16 mouse cellular contexts compared by ENCODE assay signal in the genomic region with DNA sequence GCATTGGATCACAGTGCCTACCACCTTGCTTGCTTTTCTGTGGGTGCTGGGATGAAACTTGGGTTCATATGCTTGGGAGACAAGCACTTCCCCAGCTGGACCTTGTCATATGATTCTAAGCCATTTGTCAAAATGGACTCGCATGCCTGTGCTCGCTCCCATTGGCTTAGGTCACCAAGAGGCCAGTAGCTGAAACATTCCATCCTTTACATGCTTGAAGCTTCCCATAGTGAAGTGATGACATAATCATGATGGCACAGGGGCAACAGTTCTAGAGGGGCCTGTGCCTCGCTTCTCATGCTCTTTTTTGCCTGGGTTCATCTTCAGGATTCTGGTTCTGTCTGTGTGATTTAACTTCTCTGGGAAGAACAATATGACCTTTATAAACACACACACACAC.
DNase-seq lines count a peak whose midpoint lies in the region; ATAC-seq and TF ChIP-seq lines count a peak whose summit lies in the region.
"Had no signal": no experiment of that assay in that cellular context is flagged by ENCODE, and none has a peak within 500 bp of the region (broad histone marks: within the 10 kb centered on the region; RNA-seq: fewer than 3 reads in every experiment).

No protein-coding gene starts in this region.

- no peak overlapping the region for H3K4me3 ChIP-seq in intestine, embryonic 16.5 days (ENCODE audit: low read length)
- H3K4me3 ChIP-seq in intestine, embryonic 15.5 days (replicated peaks), result no peak overlapping the region
- H3K4me3 ChIP-seq: lung, embryonic 15.5 days; midbrain, embryonic 10.5 days; neural tube, embryonic 13.5 days had no signal

- DNase-seq in 3T3-L1 (ENCODE audit: low read depth, low spot score), result peak; percentile 60
- DNase-seq in Patski (ENCODE audit: low read depth, low spot score), result peak; percentile 15
- DNase-seq in kidney, postnatal 14 days, result peak; percentile 38
- DNase-seq in cerebellum, adult 11 months, result no peak
- no peak for DNase-seq in thymus, postnatal 14 days
- no peak for DNase-seq in gastrocnemius, postnatal 36 days
- DNase-seq: cerebellum, postnatal 14 days; gastrocnemius, postnatal 10 days; layer of hippocampus, postnatal 36 days; thymus, postnatal 4 days had no signal

- H3K27ac ChIP-seq in intestine, embryonic 16.5 days (ENCODE audit: low read length), result no peak overlapping the region
- H3K27ac ChIP-seq in intestine, embryonic 15.5 days, result no peak overlapping the region; the same call in 1 of the 2 replicates
- H3K27ac ChIP-seq: lung, embryonic 15.5 days; midbrain, embryonic 10.5 days; neural tube, embryonic 13.5 days had no signal

- peak; percentile 28; the same call in 1 of the 2 replicates for ATAC-seq in intestine, embryonic 16.5 days
- no peak for ATAC-seq in intestine, embryonic 15.5 days
- ATAC-seq in Patski, result peak; percentile 73

- no peaks in the 10 kb centered on the region for H3K36me3 ChIP-seq in intestine, embryonic 16.5 days (ENCODE audit: control insufficient read depth, insufficient read depth, low read length)
- H3K36me3 ChIP-seq in intestine, embryonic 15.5 days, result no peaks in the 10 kb centered on the region
- H3K36me3 ChIP-seq: lung, embryonic 15.5 days; midbrain, embryonic 10.5 days; neural tube, embryonic 13.5 days had no signal

- H3K27me3 ChIP-seq in intestine, embryonic 16.5 days (replicated peaks; ENCODE audit: control insufficient read depth, insufficient read depth, low read length), result no peaks in the 10 kb centered on the region
- H3K27me3 ChIP-seq in intestine, embryonic 15.5 days (replicated peaks), result no peaks in the 10 kb centered on the region
- no peaks in the 10 kb centered on the region for H3K27me3 ChIP-seq in Patski
- H3K27me3 ChIP-seq: lung, embryonic 15.5 days; neural tube, embryonic 13.5 days had no signal

- H3K9ac ChIP-seq in intestine, embryonic 16.5 days (ENCODE audit: low read depth, low read length), result no peak overlapping the region
- no peak overlapping the region for H3K9ac ChIP-seq in intestine, embryonic 15.5 days
- H3K9ac ChIP-seq: lung, embryonic 15.5 days; neural tube, embryonic 13.5 days had no signal

- no peak for TF ChIP-seq CTCF in Patski (IDR thresholded peaks at IDR 0.05)

- no peak overlapping the region for H3K4me2 ChIP-seq in intestine, embryonic 16.5 days (ENCODE audit: low read depth, low read length)
- H3K4me2 ChIP-seq in intestine, embryonic 15.5 days (replicated peaks), result no peak overlapping the region
- H3K4me2 ChIP-seq: liver, embryonic 11.5 days; lung, embryonic 15.5 days; neural tube, embryonic 13.5 days had no signal

- WGBS in intestine, embryonic 16.5 days, result 49% methylated on average over 3 of the region's 3 CpGs
- 46% methylated on average over 3 of the region's 3 CpGs for WGBS in intestine, embryonic 15.5 days

- H3K9me3 ChIP-seq in intestine, embryonic 16.5 days (ENCODE audit: control insufficient read depth, low read length), result no peaks in the 10 kb centered on the region
- H3K9me3 ChIP-seq in intestine, embryonic 15.5 days, result no peaks in the 10 kb centered on the region
- H3K9me3 ChIP-seq: lung, embryonic 15.5 days; midbrain, embryonic 10.5 days; neural tube, embryonic 13.5 days had no signal

- POLR2A ChIA-PET in Patski (lab: Charles Lee), result no interaction called here

- in situ Hi-C loops in Patski (cut with MboI; ENCODE audit: low pct_unique_long_range_greater_than_20kb), result no loop called here

- intact Hi-C loops in gastrocnemius, postnatal 36 days (cut with DNase I), result no loop called here

- H3K4me1 ChIP-seq in intestine, embryonic 16.5 days (ENCODE audit: control insufficient read depth, insufficient read depth, low read length), result 0 out of 2 replicates have a peak, but pooled peaks cover 3% of the 10 kb centered on the region
- 0 out of 2 replicates have a peak, but pooled peaks cover 3% of the 10 kb centered on the region for H3K4me1 ChIP-seq in intestine, embryonic 15.5 days (replicated peaks)

- CTCF ChIA-PET in Patski (lab: Charles Lee), result no interaction called here

Comparison
In these comparisons a context has a peak if more than half of its experiments do, and no peak if none do; other contexts are left out.
1. DNase-seq: peak in 3T3-L1 (single experiment), Patski (single experiment) and kidney, postnatal 14 days (single experiment); none in cerebellum, adult 11 months (single experiment), thymus, postnatal 14 days (single experiment) and gastrocnemius, postnatal 36 days (0 of 2).